Mouse (Mus musculus): Measurements from ENCODE around the gene Fkbpl. TPM values are rescaled to one million over a fixed set of nuclear protein-coding genes. Genes with fewer than 3 reads are reported as not detected.

Fkbpl gene
- polyA plus RNA-seq, 1 experiment from 2014 or later: 16.1 TPM

- no peaks in the 10 kb centered on the region for H3K9me3 ChIP-seq (replicated peaks)
- H3K4me3 ChIP-seq: no peak overlapping the region
- no peaks in the 10 kb centered on the region for H3K27me3 ChIP-seq
- no peak overlapping the region for H3K9ac ChIP-seq
- H3K27ac ChIP-seq: no peak overlapping the region
- no peak for ATAC-seq
- peaks cover 28% of the 10 kb centered on the region for H3K4me1 ChIP-seq
- H3K4me2 ChIP-seq: no peak overlapping the region
- 92% methylated on average over 8 of the region's 8 CpGs for WGBS
- peaks cover 67% of the 10 kb centered on the region for H3K36me3 ChIP-seq (ENCODE audit: poor library complexity, severe bottlenecking)
Observed at GRCm38 (mm10) chr17:34611050-34611449, 33.5 kb upstream of the Fkbpl start.

GRCm38 (mm10) chr17:34613054-34613645 is 31.4 kb upstream of the Fkbpl start:
- Histone ChIP-seq H3K4me1 (peaks cover 8% of the 10 kb centered on the region), H3K27me3 (no peaks in the 10 kb centered on the region), H3K27ac (no peak overlapping the region), H3K4me3 (no peak overlapping the region), H3K9me3 (replicated peaks) (no peaks in the 10 kb centered on the region), H3K36me3 (ENCODE audit: poor library complexity, severe bottlenecking) (peaks cover 80% of the 10 kb centered on the region), H3K4me2 (no peak overlapping the region), H3K9ac (no peak overlapping the region)
- 88% methylated on average over 11 of the region's 11 CpGs for WGBS
- ATAC-seq: no peak

GRCm38 (mm10) chr17:34613830-34614229 is 30.7 kb upstream of the Fkbpl start:
- no peak for ATAC-seq
- peaks cover 3% of the 10 kb centered on the region; the same call in 1 of the 2 replicates for H3K4me1 ChIP-seq
- H3K4me2 ChIP-seq: no peak overlapping the region
- H3K9ac ChIP-seq: no peak overlapping the region
- H3K36me3 ChIP-seq (ENCODE audit: poor library complexity, severe bottlenecking): peaks cover 80% of the 10 kb centered on the region
- no peaks in the 10 kb centered on the region for H3K27me3 ChIP-seq
- H3K9me3 ChIP-seq (replicated peaks): no peaks in the 10 kb centered on the region
- 90% methylated on average over 10 of the region's 10 CpGs for WGBS
- H3K27ac ChIP-seq: no peak overlapping the region
- H3K4me3 ChIP-seq: no peak overlapping the region

- no peak within 1 kb of the TSS for H3K27ac ChIP-seq
- no peak within 1 kb of the TSS for H3K4me3 ChIP-seq
- no peak for ATAC-seq
- no peaks in the 10 kb centered on the region for H3K9me3 ChIP-seq (replicated peaks)
- H3K4me2 ChIP-seq: no peak within 1 kb of the TSS
- peaks cover 71% of the 10 kb centered on the region for H3K36me3 ChIP-seq (ENCODE audit: poor library complexity, severe bottlenecking)
- no peaks in the 10 kb centered on the region for H3K4me1 ChIP-seq
- 70% methylated on average over 6 of the region's 6 CpGs for whole genome bisulfite sequencing
- no peak within 1 kb of the TSS for H3K9ac ChIP-seq
- H3K27me3 ChIP-seq: no peaks in the 10 kb centered on the region
Observed at GRCm38 (mm10) chr17:34615871-34616270, 28.7 kb upstream of the Fkbpl start, which contains the start of gene Egfl8. Gene Egfl8 (minus strand): TSS chr17:34615971.

- H3K4me3 ChIP-seq: no peak overlapping the region
- WGBS: 17% methylated on average over 6 of the region's 6 CpGs
Observed at GRCm38 (mm10) chr17:34618999-34619398, 25.6 kb upstream of the Fkbpl start.

GRCm38 (mm10) chr17:34621006-34621405 is 23.6 kb upstream of the Fkbpl start:
- no peak overlapping the region for H3K9ac ChIP-seq
- no peaks in the 10 kb centered on the region for H3K9me3 ChIP-seq (replicated peaks)
- WGBS: 97% methylated on average over 8 of the region's 8 CpGs
- H3K4me1 ChIP-seq: peaks cover 1% of the 10 kb centered on the region
- no peak overlapping the region for H3K4me3 ChIP-seq
- no peaks in the 10 kb centered on the region for H3K27me3 ChIP-seq
- H3K27ac ChIP-seq: no peak overlapping the region
- peaks cover 61% of the 10 kb centered on the region for H3K36me3 ChIP-seq (ENCODE audit: poor library complexity, severe bottlenecking)
- ATAC-seq: no peak
- H3K4me2 ChIP-seq: no peak overlapping the region

More at GRCm38 (mm10) chr17:34618999-34619398, 25.6 kb upstream of the Fkbpl start:
- ATAC-seq: peak; percentile 22; the same call in 1 of the 2 replicates
- no peaks in the 10 kb centered on the region for H3K27me3 ChIP-seq
- H3K9me3 ChIP-seq (replicated peaks): no peaks in the 10 kb centered on the region
- no peak overlapping the region for H3K27ac ChIP-seq
- peaks cover 71% of the 10 kb centered on the region for H3K36me3 ChIP-seq (ENCODE audit: poor library complexity, severe bottlenecking)
- H3K4me2 ChIP-seq: no peak overlapping the region
- H3K9ac ChIP-seq: no peak overlapping the region
- no peaks in the 10 kb centered on the region for H3K4me1 ChIP-seq

GRCm38 (mm10) chr17:34623161-34623560 is 21.4 kb upstream of the Fkbpl start:
- H3K27me3 ChIP-seq: no peaks in the 10 kb centered on the region
- no peaks in the 10 kb centered on the region for H3K9me3 ChIP-seq (replicated peaks)
- no peak for ATAC-seq
- no peak overlapping the region for H3K4me2 ChIP-seq
- 86% methylated on average over 9 of the region's 9 CpGs for WGBS
- no peak overlapping the region for H3K27ac ChIP-seq
- no peak overlapping the region for H3K4me3 ChIP-seq
- peaks cover 16% of the 10 kb centered on the region for H3K4me1 ChIP-seq
- peaks cover 44% of the 10 kb centered on the region for H3K36me3 ChIP-seq (ENCODE audit: poor library complexity, severe bottlenecking)
- no peak overlapping the region for H3K9ac ChIP-seq

- Histone ChIP-seq H3K27me3 (peaks cover 4% of the 10 kb centered on the region), H3K4me2 (no peak overlapping the region), H3K27ac (no peak overlapping the region), H3K9ac (no peak overlapping the region), H3K9me3 (replicated peaks) (no peaks in the 10 kb centered on the region), H3K4me3 (no peak overlapping the region), H3K36me3 (ENCODE audit: poor library complexity, severe bottlenecking) (peaks cover 44% of the 10 kb centered on the region), H3K4me1 (peaks cover 34% of the 10 kb centered on the region)
- ATAC-seq: no peak
- 97% methylated on average over 3 of the region's 3 CpGs for WGBS
Observed at GRCm38 (mm10) chr17:34624981-34625380, 19.6 kb upstream of the Fkbpl start.

GRCm38 (mm10) chr17:34626062-34626772 is 18.3 kb upstream of the Fkbpl start:
- Histone ChIP-seq H3K27ac (peak overlapping the region; percentile 88), H3K4me1 (peaks cover 47% of the 10 kb centered on the region), H3K9me3 (replicated peaks) (no peaks in the 10 kb centered on the region), H3K4me3 (peak overlapping the region; percentile 81), H3K4me2 (peak overlapping the region; percentile 93), H3K27me3 (peaks cover 17% of the 10 kb centered on the region), H3K9ac (peak overlapping the region; percentile 80), H3K36me3 (ENCODE audit: poor library complexity, severe bottlenecking) (peaks cover 38% of the 10 kb centered on the region)
- no peak for ATAC-seq
- WGBS: 53% methylated on average over 16 of the region's 16 CpGs

- Histone ChIP-seq H3K9me3 (replicated peaks) (no peaks in the 10 kb centered on the region), H3K27me3 (peaks cover 22% of the 10 kb centered on the region), H3K4me2 (peak overlapping the region; percentile 93), H3K9ac (peak overlapping the region; percentile 80), H3K4me1 (peaks cover 52% of the 10 kb centered on the region), H3K36me3 (ENCODE audit: poor library complexity, severe bottlenecking) (peaks cover 32% of the 10 kb centered on the region), H3K4me3 (peak overlapping the region; percentile 81), H3K27ac (peak overlapping the region; percentile 88)
- peak; percentile 8; the same call in 1 of the 2 replicates for ATAC-seq
- 2% methylated on average over 18 of the region's 18 CpGs for WGBS
Observed at GRCm38 (mm10) chr17:34626773-34627092, 17.8 kb upstream of the Fkbpl start.

- Histone ChIP-seq H3K9me3 (replicated peaks) (no peaks in the 10 kb centered on the region), H3K4me2 (peak overlapping the region; percentile 93), H3K27ac (peak overlapping the region; percentile 88), H3K4me1 (peaks cover 58% of the 10 kb centered on the region), H3K9ac (peak overlapping the region; percentile 80), H3K27me3 (peaks cover 28% of the 10 kb centered on the region), H3K36me3 (ENCODE audit: poor library complexity, severe bottlenecking) (peaks cover 27% of the 10 kb centered on the region), H3K4me3 (peak overlapping the region; percentile 81)
- WGBS: 1% methylated on average over 36 of the region's 45 CpGs
- ATAC-seq: peak; percentile 71
Observed at GRCm38 (mm10) chr17:34627093-34627942, 17.2 kb upstream of the Fkbpl start.
